Mouse (Mus musculus): ENCODE results near the gene Cldn15. TPM values are rescaled to one million over a fixed set of nuclear protein-coding genes. Genes with fewer than 3 reads are reported as not detected.

The Cldn15 gene
- polyA plus RNA-seq, 1 experiment from 2014 or later: 6.8 TPM

GRCm38 (mm10) chr5:136961334-136961982 is 5.0 kb upstream of the Cldn15 start:
- peak; percentile 1; the same call in 1 of the 2 replicates for ATAC-seq (ENCODE audit: low FRiP score, low TSS enrichment)
- H3K4me3 ChIP-seq (ENCODE audit: low read depth, low read length): peak overlapping the region; percentile 54
- 27% methylated on average over 5 of the region's 5 CpGs for WGBS

GRCm38 (mm10) chr5:136961983-136962461 is 4.4 kb upstream of the Cldn15 start:
- DNase-seq (ENCODE audit: low spot score) (peak; percentile 92), ATAC-seq (ENCODE audit: low FRiP score, low TSS enrichment) (peak; percentile 86)
- Histone ChIP-seq H3K9ac (ENCODE audit: low read length) (peak overlapping the region; percentile 81), H3K36me3 (ENCODE audit: control insufficient read depth, insufficient read depth, low read length) (peaks cover 23% of the 10 kb centered on the region; the same call in 1 of the 2 replicates), H3K4me2 (replicated peaks; ENCODE audit: low read depth) (peak overlapping the region; percentile 72), H3K9me3 (ENCODE audit: control insufficient read depth, low read length) (no peaks in the 10 kb centered on the region), H3K27me3 (ENCODE audit: control insufficient read depth, insufficient read depth, low read length) (no peaks in the 10 kb centered on the region), H3K4me3 (ENCODE audit: low read depth, low read length) (peak overlapping the region; percentile 54), H3K4me1 (replicated peaks; ENCODE audit: control insufficient read depth, insufficient read depth) (peaks cover 17% of the 10 kb centered on the region), H3K27ac (replicated peaks) (peak overlapping the region; percentile 80)
- TF ChIP-seq CTCF (IDR thresholded peaks at IDR 0.05; ENCODE audit: low read depth): no peak
- TF ChIP-seq EP300 (optimal IDR thresholded peaks at IDR 0.05): no peak
- WGBS: under 1% methylated on average over 20 of the region's 20 CpGs

More at GRCm38 (mm10) chr5:136961334-136961982, 5.0 kb upstream of the Cldn15 start:
- H3K4me1 ChIP-seq (replicated peaks; ENCODE audit: control insufficient read depth, insufficient read depth): peaks cover 11% of the 10 kb centered on the region; the same call in 1 of the 2 replicates
- H3K27me3 ChIP-seq (ENCODE audit: control insufficient read depth, insufficient read depth, low read length): no peaks in the 10 kb centered on the region
- peaks cover 23% of the 10 kb centered on the region; the same call in 1 of the 2 replicates for H3K36me3 ChIP-seq (ENCODE audit: control insufficient read depth, insufficient read depth, low read length)
- DNase-seq (ENCODE audit: low spot score): no peak
- TF ChIP-seq CTCF (IDR thresholded peaks at IDR 0.05; ENCODE audit: low read depth) (no peak), EP300 (optimal IDR thresholded peaks at IDR 0.05) (no peak)
- peak overlapping the region; percentile 81 for H3K9ac ChIP-seq (ENCODE audit: low read length)
- H3K4me2 ChIP-seq (replicated peaks; ENCODE audit: low read depth): peak overlapping the region; percentile 72
- H3K9me3 ChIP-seq (ENCODE audit: control insufficient read depth, low read length): no peaks in the 10 kb centered on the region
- peak overlapping the region; percentile 80 for H3K27ac ChIP-seq (replicated peaks)

- TF ChIP-seq EP300 (optimal IDR thresholded peaks at IDR 0.05) (no peak), CTCF (IDR thresholded peaks at IDR 0.05; ENCODE audit: low read depth) (peak; percentile 95)
- Histone ChIP-seq H3K4me3 (ENCODE audit: low read depth, low read length) (peak overlapping the region; percentile 54), H3K4me2 (replicated peaks; ENCODE audit: low read depth) (peak overlapping the region; percentile 72), H3K4me1 (replicated peaks; ENCODE audit: control insufficient read depth, insufficient read depth) (peaks cover 20% of the 10 kb centered on the region), H3K27ac (replicated peaks) (peak overlapping the region; percentile 80), H3K27me3 (ENCODE audit: control insufficient read depth, insufficient read depth, low read length) (no peaks in the 10 kb centered on the region), H3K9me3 (ENCODE audit: control insufficient read depth, low read length) (no peaks in the 10 kb centered on the region), H3K36me3 (ENCODE audit: control insufficient read depth, insufficient read depth, low read length) (peaks cover 23% of the 10 kb centered on the region; the same call in 1 of the 2 replicates), H3K9ac (ENCODE audit: low read length) (peak overlapping the region; percentile 81)
- 2% methylated on average over 10 of the region's 10 CpGs for WGBS
- DNase-seq (ENCODE audit: low spot score) (peak; percentile 86), ATAC-seq (ENCODE audit: low FRiP score, low TSS enrichment) (peak; percentile 65)
Observed at GRCm38 (mm10) chr5:136962501-136962900, 3.9 kb upstream of the Cldn15 start.

- Histone ChIP-seq H3K9ac (ENCODE audit: low read length) (peak overlapping the region; percentile 81; the same call in 1 of the 2 replicates), H3K4me2 (replicated peaks; ENCODE audit: low read depth) (peak overlapping the region; percentile 72), H3K9me3 (ENCODE audit: control insufficient read depth, low read length) (no peaks in the 10 kb centered on the region), H3K4me1 (replicated peaks; ENCODE audit: control insufficient read depth, insufficient read depth) (peaks cover 22% of the 10 kb centered on the region), H3K27me3 (ENCODE audit: control insufficient read depth, insufficient read depth, low read length) (no peaks in the 10 kb centered on the region), H3K36me3 (ENCODE audit: control insufficient read depth, insufficient read depth, low read length) (peaks cover 23% of the 10 kb centered on the region; the same call in 1 of the 2 replicates), H3K4me3 (ENCODE audit: low read depth, low read length) (peak overlapping the region; percentile 54), H3K27ac (replicated peaks) (no peak overlapping the region; the same call in 1 of the 2 replicates)
- DNase-seq (ENCODE audit: low spot score) (no peak), ATAC-seq (ENCODE audit: low FRiP score, low TSS enrichment) (no peak)
- TF ChIP-seq EP300 (optimal IDR thresholded peaks at IDR 0.05) (no peak), CTCF (IDR thresholded peaks at IDR 0.05; ENCODE audit: low read depth) (no peak)
- 69% methylated on average over 8 of the region's 8 CpGs for WGBS
Observed at GRCm38 (mm10) chr5:136962966-136963540, 3.4 kb upstream of the Cldn15 start.

GRCm38 (mm10) chr5:136965210-136965609 is 1.2 kb upstream of the Cldn15 start:
- no peaks in the 10 kb centered on the region for H3K9me3 ChIP-seq (ENCODE audit: control insufficient read depth, low read length)
- DNase-seq (ENCODE audit: low spot score) (peak; percentile 73), ATAC-seq (ENCODE audit: low FRiP score, low TSS enrichment) (peak; percentile 24)
- H3K4me2 ChIP-seq (replicated peaks; ENCODE audit: low read depth): no peak overlapping the region
- no peaks in the 10 kb centered on the region for H3K27me3 ChIP-seq (ENCODE audit: control insufficient read depth, insufficient read depth, low read length)
- TF ChIP-seq CTCF (IDR thresholded peaks at IDR 0.05; ENCODE audit: low read depth): no peak
- TF ChIP-seq EP300 (optimal IDR thresholded peaks at IDR 0.05): no peak
- H3K4me1 ChIP-seq (replicated peaks; ENCODE audit: control insufficient read depth, insufficient read depth): peaks cover 22% of the 10 kb centered on the region
- 71% methylated on average over 9 of the region's 9 CpGs for WGBS
- peak overlapping the region; percentile 76 for H3K27ac ChIP-seq (replicated peaks)
- H3K36me3 ChIP-seq (ENCODE audit: control insufficient read depth, insufficient read depth, low read length): peaks cover 23% of the 10 kb centered on the region; the same call in 1 of the 2 replicates
- H3K9ac ChIP-seq (ENCODE audit: low read length): 0 out of 2 replicates have a peak overlapping the region, but pooled peaks have one; percentile 2
- no peak overlapping the region for H3K4me3 ChIP-seq (ENCODE audit: low read depth, low read length)
